Mouse (Mus musculus): ENCODE results near the gene Creb3l2.

Creb3l2 gene

DNA sequence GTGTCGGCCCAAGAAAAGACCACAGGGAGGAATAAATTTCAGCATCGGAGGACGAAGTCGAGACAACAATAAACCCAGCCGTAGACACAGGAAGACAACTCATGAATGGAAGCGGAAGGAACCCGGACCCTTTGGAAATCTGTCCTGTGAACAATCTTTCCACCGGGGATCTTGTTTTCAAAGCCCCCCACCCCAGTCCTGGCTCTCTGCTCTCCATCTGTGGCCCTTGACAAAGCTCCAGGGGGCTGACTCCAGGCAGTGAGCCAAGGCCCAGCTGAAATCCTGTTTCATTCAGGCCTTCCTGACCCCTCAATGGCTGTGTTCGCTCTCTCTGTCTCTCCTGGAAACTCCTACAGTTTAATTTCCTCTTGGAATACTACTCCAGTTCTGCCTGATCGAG is 66.5 kb downstream of the Creb3l2 start:
- DNase-seq (ENCODE audit: low read depth, low spot score), result no peak

DNA sequence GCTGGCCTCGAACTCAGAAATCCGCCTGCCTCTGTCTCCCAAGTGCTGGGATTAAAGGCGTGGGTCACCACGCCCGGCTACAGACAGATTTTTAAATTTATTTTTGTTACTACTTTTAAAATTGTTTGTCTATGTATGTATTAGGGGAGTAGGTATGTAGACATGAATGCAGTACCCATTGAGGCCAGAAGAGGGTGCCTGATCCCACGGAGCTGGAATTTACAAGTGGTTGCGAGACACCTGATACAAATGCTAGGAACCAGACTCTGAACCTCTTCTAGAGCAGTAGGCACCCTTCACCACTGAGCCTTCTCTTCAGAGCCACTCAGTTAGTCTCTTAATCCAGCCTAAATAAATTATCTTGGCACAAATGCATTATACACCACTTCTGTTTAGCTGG is 70.6 kb downstream of the Creb3l2 start:
- no peak for DNase-seq (ENCODE audit: low read depth, low spot score)

GRCm38 (mm10) chr6:37370566-37370965 is 71.4 kb downstream of the Creb3l2 start:
- no peak for DNase-seq (ENCODE audit: low read depth, low spot score)

DNA sequence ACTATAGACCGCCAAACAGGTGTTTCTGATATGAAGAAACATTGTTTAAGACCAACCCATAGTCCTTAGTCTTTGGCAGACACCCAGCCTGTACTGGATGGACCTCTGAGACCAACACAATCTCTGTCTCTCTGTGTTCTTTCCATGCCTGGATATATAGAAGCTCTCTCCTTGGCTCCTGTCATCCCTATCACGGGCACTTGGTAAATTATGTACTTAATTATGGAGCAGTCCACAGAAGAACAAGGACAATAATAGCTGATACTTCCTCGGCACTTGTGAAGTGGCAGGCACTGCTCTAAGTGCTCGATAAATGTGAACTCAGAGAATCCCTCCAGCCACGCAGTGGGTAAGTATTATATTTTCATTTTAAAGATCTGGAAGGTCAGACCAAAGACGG is 72.2 kb downstream of the Creb3l2 start:
- DNase-seq (ENCODE audit: low read depth, low spot score), result no peak

GRCm38 (mm10) chr6:37368281-37368680 is 73.7 kb downstream of the Creb3l2 start:
- no peak for DNase-seq (ENCODE audit: low read depth, low spot score)

DNA sequence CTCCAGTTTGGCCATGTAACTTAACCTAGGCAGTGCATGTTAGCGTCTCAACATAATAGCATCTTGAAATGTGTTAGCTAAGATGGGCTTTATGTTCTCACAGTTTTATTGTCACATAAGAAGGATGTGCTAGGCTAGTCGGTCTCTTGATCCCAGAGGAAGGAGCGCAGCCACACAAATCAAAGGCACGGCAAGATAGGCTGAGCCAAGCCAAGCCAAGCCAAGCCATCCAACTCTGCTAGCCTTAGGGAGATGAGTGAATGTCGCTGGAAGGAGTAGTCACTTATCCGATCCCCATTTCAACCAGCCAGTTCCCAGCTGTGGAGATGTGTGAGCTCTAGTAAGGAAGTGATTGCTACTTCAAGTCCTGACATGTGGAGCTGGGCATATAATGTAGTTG is 75.0 kb downstream of the Creb3l2 start:
- DNase-seq (ENCODE audit: low read depth, low spot score), result no peak

DNA sequence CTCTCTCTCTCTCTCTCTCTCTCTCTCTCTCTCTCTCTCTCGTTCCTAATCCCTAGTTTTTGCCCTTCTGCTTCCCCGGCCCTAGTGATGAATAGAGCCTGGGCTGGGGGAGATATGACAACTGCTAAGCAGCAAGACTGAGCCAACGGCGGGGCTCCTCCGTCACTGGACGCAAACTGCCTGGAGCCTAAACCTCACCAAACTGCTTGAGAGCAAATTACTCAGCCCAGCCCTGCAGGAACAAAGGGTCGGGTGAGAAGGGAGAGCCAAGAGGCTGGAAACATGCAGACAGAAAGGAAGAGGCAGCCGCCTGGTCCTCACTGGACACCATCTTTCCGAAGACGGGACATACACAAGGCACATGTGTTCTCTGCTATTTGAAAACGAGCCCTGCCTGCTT is 76.8 kb downstream of the Creb3l2 start:
- no peak for DNase-seq (ENCODE audit: low read depth, low spot score)

- no peak for DNase-seq (ENCODE audit: low read depth, low spot score)
These were observed 77.6 kb downstream of the Creb3l2 start for GRCm38 (mm10) chr6:37364361-37364760.

GRCm38 (mm10) chr6:37360813-37361385 is 81.0 kb downstream of the Creb3l2 start:
- DNase-seq (ENCODE audit: low read depth, low spot score), result no peak

- peak; percentile 68 for DNase-seq (ENCODE audit: low read depth, low spot score)
These were observed 87.3 kb downstream of the Creb3l2 start for GRCm38 (mm10) chr6:37354449-37355179.

DNA sequence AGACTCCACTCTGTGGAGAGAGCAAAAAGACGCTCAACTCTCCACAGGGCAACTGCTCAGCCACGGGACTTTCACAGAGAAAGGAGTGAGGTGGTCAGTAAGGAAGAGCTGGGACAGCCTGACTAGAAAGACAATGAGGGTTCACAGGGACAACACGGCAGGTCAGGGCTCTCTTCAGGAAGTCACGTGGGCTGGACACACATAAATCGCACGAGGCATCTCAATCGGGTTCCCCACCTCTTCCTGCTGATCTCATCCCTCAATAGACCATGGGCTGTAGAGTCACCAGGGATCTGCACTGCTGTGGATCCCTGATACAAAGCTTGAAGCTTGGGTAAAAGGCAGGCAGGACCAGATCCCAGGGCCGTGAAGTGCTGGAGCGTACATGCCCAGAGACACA is 88.3 kb downstream of the Creb3l2 start:
- DNase-seq (ENCODE audit: low read depth, low spot score), result no peak

DNA sequence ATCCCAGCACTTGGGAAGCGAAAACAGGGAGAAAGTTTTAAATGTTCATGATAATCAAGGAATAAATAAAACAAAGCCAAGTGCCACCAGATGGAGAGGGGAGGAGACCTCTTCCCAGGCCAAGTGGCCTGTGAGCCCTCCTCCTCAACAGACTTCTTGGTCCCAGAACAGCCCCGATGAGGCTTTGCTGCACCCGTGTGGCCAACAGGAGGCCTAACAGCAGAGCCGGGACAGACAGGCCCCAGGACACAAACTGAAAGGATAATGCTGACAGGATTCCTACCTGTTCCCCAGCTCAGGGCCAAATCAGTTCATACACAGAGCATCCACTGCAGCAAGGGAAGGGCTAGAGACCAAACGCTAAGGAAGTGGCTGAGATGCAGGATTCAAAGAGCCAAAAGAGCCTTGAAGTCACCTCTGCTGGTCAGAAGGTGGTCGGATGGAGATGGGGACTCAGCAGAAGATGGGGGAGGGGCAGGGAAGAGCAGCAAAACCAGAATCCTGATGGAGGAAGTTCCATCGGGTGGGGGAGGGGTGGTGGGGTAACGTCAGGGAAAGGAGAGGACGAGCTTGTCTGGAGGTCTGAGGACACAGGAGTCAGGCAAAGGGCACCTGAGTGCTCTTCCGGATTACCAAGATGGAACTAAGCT is 90.1 kb downstream of the Creb3l2 start:
- peak; percentile 43 for DNase-seq (ENCODE audit: low read depth, low spot score)

GRCm38 (mm10) chr6:37350315-37350714 is 91.6 kb downstream of the Creb3l2 start:
- DNase-seq (ENCODE audit: low read depth, low spot score), result no peak

DNA sequence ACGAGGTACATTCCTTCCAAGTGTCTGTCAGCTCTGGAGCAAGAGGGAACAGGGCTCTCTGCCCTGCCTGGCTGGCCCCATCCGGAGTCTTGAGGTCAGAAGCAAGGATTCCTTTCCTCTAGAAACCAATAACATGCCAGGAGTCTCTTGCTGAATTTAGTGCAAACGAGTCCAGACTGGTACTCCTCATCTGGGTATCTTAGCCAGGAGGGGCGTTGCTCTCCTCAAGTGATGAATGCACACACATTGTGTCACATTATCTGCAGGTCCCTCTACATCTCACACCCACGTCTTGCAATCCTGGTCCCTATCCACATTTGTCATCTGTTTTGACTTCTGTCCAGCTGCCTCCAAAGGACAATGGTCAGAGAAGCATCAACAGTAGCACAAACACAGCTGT is 94.3 kb downstream of the Creb3l2 start:
- no peak for DNase-seq (ENCODE audit: low read depth, low spot score)

DNA sequence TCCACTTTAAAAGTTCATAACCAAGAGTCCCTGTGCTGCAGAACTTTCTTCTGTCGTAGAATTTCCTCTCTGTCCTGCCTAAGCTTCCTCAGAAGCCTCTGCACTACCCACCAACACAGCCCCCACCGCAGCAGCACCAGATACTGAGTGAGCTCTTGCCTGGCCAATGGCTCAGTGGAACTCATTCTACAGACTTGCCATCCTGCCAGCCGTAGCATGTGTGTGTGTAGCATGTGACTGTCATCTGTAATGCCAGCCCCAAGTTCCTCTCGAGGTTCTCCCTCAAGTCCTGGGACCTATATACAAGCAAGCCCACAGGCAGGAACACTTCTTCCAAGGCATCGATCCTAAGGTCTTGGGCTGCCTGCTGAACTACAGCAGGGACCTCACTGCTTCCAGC is 103.9 kb downstream of the Creb3l2 start:
- no peak for DNase-seq (ENCODE audit: low read depth, low spot score)

DNA sequence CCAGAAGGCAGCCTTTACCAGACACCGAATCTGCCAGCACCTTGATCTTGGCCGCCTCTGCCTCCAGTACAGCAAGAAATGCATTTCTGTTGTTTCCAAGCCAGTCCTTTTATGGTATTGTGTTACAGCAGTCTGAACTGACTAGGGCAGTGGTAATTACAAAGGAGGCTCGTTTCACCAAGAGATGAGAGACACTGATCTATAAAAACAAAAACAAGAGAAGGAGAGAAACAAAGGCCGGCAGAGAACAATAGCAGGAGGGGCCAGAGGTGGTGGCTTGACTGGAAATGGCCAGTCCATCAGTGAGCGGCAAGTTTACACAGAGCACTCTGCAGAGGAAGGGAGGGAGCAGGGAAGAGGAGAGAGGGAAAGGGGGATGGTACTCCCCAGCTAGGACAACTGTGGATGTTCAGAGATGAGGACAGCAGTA is 105.1 kb downstream of the Creb3l2 start:
- DNase-seq (ENCODE audit: low read depth, low spot score), result no peak

DNA sequence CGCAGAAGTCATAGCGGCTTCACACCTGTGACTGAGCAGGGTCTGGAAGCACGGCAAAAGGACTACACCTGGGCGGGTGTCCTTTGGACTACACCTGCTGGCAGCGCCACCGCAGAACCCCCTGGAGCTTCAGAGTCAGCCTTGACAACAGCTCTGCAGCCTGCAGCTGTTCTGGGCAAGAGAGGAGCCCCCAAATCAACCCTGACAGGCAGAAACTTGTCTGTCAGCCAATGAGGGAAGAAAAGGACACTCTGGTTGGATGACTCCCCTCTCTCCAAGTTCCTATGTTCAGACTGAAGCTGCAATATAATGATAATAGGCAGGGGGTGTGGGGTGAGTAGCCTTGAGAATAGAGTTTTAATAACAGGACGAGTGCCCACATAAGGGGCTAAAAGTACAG is 105.6 kb downstream of the Creb3l2 start:
- no peak for DNase-seq (ENCODE audit: low read depth, low spot score)

- DNase-seq (ENCODE audit: low read depth, low spot score), result no peak
These were observed 109.1 kb downstream of the Creb3l2 start for GRCm38 (mm10) chr6:37332846-37333245.

DNA sequence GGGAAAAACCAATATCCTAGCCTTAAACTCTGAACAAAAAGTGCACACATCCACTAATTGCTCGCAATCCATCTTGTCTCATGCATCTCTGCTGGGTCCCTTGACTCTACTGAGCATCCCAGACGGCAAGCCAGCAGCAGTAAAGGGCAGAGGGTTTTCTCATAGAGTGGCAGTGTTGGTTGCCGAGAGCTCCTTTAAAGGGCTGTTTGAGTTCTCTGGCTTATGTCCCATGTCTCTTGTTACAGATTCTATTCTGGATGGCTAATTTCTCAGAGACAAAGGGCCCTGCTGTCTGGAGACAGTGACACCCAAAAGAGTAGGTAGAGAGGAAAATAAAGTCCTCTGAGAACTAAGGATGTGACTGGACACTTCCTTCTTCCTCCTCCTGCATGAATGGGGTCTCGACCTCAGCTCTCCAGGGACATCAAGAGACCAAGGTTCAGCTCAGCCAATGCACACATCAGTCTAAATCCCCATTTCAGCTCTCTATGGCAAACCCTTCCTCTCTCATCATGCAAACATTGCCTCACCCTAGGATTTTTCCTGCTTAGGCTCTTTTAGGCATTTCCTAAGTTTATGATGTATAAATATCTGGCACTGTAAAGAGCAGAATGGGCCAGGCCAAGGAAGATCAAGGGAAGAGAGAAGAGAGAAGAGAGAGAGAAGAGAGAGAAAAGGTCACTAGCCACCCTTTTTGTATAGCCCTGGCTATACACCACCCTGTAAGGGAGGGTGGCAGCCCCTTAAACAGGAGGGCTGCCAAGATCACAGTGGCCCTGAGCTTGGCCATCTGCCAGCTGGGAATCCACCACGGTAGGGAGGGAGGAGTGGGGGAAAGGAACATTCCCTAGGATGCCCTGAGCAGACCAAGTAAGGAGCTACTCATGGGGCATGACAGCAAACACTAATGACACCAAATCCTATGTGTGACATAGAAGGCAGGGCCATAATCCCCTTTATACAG is 111.8 kb downstream of the Creb3l2 start:
- DNase-seq (ENCODE audit: low read depth, low spot score), result peak; percentile 19

DNA sequence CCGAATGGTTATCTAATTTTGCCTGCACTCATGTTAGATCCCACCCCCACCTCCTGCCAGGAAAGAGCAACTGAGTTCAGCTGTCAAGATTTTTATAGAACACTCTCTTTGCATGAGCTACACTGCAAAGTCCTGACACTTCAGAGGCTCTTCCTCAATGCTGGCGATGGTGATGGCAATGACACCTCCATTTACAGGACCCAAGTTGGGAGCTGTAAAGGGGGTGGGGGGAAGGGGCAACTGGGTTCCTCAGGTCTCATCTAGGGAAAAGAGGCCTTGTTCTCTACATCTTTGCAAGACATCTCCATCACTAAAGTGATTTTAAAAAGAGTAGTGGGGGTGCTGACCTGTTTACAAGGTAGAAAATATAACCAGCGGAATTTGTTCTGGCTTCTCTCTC is 112.6 kb downstream of the Creb3l2 start:
- DNase-seq (ENCODE audit: low read depth, low spot score), result no peak

DNA sequence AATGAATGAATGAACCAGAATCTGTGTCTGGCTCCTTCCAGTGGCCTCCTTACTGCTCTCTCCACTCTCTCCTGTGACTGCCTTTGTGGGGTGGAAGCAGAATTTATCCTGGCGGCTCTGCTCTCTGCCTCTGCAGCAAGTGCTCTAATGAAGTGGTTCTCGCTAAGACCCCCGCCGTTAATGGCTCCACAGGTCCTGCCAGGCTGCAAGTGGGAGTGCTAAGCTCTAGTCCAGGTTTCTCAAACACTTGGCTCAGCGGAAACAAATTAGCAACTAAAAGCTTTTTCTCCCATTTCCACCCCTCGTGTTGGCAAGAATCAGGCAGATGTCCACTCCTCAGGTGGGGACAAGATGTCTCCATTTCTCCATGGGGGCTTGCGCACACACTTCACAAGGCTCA is 113.3 kb downstream of the Creb3l2 start:
- no peak for DNase-seq (ENCODE audit: low read depth, low spot score)

DNA sequence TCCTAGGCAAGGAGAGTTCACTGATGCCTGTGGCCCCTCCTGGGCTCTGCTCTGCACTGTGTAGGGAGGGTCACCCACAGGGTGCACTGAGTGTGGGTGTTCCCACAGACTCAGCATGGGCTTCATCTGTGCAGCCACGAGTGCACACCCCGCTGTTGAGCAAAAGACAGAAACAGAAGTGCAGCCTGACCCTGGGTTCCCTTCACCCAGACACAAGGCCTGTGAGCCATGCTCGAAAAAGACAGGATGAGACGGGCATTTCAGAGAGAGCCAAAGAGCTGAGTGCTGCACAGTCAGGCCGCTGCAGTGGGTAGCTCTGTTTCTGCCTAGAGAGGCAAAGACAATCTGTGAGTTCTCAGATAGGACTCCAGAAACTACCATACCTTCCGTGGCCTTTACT is 114.4 kb downstream of the Creb3l2 start:
- no peak for DNase-seq (ENCODE audit: low read depth, low spot score)

All from retina, postnatal 7 days (tissue).